Mouse (Mus musculus) adrenal gland, adult 2 months (tissue): Measurements from ENCODE around the gene Stard13. TPM values are rescaled to one million over a fixed set of nuclear protein-coding genes. Genes with fewer than 3 reads are reported as not detected.

Experiments
- DNase-seq: peaks from one replicate; pipeline ENCODE4 v3.0.0; 2021
- polyA plus RNA-seq: library from polyadenylated mRNA; depleted of rRNA; stranded (reverse); fragments of >200 nt; gene quantifications from 2 replicates; pipeline ENCODE4 v1.2.3, GENCODE M21; 2012
- total RNA-seq, 2 experiments: library from RNA; stranded (reverse); gene quantifications; 2 replicates each; pipeline ENCODE4 v1.2.3; 2021

Gene Stard13
- total and polyA plus RNA-seq, 3 experiments = 5.0 to 20.4 (median 11.3) TPM

DNA sequence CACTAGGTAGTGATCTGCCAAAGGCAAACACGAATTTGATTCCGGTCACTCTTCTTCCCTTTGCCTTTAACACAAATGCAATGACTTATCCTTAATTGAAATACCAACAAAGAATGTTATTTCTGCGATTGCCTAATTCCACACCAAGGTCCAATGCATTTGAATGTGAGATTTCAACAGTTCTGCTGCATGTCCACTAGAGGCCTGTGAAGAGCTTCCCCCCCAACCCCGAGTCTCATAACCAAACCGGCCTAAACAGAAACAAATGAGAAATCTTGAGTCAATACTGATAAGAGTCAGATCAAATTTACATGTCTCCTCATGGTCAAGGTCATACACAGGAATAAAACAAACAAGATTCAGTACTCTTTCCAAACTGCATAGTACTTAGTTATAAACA is 91.4 kb downstream of the Stard13 start:
- DNase-seq = peak; percentile 72

DNA sequence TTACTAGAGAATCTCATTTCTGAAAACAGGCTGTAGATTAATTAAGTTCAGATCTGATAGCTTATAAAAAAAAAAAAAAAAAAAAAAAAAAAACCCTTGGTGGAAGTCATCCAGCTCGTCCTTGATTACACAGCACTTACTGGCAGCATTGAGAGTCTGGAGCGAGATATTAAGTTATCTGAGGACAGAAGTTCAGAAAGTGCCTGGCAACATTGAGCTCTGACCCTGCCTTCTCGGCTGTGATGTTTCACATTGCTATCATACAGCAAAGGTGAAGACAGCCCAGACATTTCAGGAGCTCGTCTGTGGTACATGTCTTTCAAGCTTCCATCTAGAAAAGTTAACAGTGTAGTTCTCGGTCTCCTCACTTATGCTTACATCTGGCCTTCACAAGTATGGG is 95.7 kb downstream of the Stard13 start:
- peak; percentile 43 for DNase-seq

DNA sequence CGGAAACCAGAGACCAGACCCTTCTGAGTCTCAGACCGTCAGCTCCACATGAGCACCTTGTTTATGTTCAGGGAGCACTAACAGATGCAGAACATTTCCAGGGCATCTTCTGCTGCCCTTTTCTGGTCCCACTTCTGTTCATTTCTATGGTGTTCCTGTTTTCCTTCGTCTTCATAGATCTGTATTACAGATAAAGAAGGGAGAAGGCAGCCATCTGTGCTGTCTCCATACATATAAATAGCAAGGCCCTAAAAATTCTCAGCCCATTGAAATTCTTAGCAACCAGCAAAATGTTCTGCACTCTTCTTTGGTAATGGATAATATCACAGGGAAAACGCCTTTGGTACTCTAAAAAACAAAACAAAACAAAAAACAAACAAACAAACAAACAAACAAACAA is 96.3 kb downstream of the Stard13 start:
- no peak for DNase-seq

DNA sequence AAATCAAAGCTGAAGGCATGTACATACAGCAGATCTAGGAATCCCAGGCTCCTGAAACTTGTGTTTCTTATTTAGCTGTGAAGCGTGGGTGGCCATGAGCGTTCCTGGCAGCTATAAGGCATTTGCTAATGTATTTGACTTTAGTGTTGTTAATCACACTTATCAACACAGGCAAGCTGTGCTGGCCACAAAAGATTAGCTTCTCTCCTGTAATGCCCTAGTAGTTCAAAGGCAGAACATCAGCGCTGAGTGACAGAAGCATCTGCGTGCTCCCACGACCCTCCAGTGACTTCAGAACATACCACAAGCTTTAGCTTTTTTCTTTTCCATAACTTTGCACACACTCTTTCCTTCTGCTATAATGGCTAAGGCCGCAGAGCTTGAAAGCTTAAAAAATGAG is 97.7 kb downstream of the Stard13 start:
- no peak for DNase-seq

DNA sequence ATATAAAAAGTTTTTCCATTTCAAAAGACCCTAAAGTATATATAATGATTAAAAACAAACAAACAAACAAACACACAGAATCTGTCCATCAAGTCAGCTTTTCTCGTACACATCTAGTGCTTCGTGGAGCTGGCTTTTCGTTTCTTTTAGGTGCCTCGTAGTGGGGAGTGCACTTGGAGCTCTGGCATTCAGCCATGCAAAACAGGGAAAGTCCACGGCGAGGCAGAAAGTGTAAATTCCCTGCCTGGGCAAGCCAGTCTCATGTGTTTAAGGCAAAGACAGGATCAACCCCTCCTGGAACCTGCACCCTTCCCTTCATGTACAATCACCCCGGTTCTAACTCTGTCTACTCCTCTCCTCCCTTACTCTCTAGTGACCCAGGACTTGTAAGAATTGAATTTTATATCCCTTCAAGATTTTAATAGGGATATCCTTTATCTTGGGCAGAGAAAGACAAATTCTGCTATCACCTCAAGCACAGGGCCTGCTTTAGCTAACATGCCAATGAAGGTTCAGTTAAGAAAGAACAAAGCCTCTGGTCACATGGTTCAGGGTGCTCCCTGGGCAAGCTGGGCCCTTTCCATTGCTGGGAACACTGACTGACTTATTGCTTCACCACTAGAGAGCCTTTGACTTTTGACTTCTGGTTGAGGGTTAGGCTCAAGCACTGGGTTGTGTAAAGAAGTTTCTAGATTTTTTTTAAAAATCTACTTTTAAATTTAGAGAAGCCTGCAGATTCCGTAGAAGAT is 98.4 kb downstream of the Stard13 start:
- no peak for DNase-seq

DNA sequence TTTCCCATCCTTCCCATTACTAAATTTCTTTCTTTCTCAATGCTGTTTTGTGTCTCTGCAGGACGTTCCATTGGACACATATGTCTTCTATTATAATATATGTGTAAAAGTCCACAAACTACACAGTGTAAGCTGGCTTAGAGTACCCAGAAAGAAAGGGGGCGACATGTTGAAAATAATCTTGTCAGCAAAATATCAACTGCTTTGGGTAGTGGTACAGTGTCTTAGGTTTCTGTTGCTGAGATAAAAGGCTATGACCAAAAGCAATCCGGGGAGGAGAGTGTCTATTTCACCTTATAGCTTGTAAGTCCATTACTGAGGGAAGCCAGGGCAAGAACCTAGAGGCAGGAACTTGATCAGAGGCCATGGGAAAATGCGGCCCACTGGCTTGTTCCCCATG is 99.4 kb downstream of the Stard13 start:
- no peak for DNase-seq

DNA sequence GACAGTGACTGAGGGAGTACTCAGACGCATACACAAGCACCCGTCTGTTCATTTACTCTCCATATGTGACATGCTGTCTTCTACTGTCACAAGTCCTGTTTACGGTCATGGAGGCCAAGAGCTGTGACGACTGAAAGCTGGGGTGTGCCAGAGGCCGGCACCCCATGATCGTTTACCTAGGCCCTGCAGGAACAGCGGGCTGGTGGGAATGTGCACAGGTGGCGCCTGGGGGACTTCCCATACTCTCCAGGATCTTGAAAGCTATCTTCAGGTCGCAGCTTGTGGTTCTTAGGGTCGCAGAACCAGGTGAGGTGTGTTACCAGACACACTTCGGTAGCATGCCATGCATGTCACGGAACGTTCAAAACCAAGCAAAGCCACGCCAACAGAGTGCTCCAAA is 99.9 kb downstream of the Stard13 start:
- no peak for DNase-seq

DNA sequence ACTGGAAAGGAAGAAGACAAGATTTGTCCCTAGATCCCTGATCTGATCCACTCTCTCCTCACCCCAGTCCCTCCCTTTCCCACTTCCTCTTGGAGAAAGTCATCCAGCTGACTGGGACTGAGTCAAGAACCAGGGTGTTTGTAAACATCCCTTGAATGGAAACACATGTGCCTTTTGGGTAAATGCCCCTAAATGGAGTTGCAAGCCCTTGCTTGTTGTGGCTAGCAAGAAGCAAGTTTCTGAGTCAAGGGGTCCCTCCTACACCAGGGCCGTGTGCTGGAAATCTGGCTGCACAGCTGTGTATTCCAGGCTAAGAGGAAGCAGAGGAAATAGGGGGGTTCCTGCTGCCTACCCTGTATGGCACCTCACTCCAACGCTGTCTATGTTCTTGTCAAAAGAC is 103.9 kb downstream of the Stard13 start:
- no peak for DNase-seq

DNA sequence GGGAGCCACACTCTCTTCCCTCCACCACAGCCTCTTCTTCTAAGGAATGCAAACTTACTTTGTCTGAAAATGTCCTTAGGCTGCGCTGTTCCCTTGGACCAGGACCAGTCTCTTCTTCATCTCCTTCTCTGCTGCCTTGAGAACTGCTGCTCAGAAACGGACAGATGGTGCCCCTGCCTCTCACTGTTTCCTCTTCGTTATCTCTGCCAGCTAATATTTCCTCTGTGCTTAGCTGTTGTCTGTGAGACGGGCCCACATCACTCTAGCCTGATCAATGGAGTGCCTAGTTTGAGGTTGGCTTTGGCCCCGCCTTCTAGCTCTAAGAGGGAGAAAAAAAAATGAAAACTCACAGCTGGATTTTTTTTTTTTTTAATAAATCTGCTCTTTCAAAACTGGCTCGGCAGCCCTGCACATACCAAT is 106.3 kb downstream of the Stard13 start:
- no peak for DNase-seq

DNA sequence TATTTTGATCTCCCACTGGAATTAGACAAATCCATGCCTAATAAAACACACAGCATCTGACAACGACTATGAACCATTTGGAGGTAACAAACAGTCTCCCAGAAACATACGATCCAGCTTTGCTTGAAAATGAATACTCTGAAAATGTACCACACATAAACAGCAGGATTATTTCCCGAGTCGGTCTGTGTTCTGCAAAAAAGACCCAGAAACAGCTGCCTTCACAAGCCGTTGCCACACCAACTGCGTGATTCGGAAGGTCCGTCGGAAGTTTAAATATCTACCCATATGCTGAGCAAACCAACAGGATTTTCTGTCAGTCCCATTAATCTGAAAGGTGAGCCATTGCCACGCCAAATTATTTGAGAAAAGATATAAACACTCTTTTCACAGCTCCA is 107.0 kb downstream of the Stard13 start:
- no peak for DNase-seq

DNA sequence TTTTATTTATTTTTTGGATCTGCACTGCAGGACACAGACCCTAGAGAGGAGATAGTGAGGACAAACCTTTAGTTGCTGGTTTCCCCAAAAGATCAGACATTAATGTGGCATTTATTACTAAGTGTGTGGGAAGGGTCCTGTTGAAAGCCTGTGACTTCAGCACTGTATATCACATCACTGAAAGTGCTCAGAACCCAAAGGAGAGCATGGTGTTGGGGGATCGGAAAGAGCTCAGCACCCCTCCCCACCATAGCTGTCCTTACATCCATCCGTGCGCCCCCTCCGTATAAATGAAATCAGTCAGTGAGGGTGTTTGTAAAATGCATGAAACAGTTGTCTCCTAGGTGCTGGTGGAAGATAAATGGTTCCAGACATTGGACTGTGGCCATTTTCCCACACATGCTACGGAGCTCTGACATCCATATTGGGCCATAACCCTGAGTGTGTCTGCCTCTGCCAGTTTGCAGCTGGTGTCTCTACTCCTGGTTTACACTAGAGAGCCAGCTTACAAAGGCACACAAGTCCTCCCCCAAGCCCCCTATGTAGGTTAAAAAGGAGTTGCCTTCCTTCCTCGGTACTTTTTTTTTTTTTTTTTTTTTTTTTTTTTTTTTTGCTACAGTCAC is 107.5 kb downstream of the Stard13 start:
- DNase-seq = no peak

DNA sequence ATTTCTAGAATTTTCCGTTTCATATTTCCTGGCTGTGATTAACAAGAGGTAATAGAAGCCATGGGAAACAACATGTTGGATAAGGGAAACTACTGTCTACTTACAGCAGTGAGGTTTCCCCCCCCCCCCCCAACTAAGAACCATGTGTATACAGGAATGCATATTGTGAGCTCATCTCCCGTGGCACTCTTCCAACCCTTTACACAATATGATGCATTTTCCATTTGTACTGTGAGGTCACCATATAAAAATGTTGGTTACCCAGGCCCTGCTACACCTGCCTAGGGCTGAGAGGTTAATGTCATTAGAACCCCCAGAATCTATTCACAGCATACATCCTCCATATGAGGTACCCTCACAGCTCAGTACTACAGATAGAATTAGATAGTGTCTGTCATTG is 115.8 kb downstream of the Stard13 start:
- no peak for DNase-seq

DNA sequence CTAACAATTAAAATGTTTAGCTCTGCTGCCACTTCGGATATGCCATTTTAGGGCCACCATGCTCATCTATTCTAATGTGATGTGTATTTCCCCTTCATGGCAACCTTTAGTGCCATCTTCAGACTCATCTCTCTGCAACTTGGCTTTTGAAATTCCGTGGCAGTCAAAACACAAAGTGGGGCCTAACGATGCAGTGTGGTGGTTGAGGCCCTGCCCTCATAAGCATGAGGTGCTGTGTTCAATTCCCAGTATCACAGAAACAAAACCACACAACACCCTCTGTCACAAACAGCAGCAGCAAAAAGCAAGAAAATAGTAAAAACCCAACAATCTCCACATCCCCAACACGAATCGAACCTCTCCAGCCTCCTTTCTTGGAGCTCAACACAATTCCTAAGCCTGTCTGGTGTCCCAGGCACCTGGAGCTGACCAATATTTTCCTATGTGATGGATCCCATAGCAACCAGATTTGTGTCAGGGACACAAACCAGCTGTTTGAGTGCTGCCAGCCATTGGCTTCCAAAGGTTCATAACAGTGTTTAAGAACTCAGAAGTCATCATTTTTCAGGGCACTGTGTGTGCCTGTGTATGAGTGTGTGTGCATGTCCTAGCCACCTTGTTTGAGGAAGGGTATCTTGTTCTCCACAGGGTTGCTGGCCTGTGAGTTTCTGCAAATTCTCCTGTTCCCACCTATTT is 117.3 kb downstream of the Stard13 start:
- DNase-seq = no peak

DNA sequence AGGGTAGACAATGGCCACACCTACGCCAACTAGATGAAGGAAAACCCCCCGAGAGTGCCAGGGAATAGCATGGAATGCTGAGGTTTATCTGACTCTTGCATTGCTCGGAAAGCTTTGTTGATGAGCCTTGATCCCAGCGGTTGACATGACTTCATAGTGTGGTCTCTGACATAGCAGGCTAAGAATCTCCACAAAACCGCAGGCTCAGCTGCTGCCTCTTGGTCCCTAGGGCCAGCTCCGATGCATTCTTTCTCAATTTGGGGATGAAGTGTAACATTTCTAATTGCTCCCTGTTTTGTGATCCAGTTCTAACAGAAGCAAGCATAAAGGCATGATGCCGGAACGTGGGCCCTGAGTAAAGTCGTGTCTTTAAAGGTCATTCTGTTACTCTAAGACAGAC is 120.9 kb downstream of the Stard13 start:
- peak; percentile 30 for DNase-seq

DNA sequence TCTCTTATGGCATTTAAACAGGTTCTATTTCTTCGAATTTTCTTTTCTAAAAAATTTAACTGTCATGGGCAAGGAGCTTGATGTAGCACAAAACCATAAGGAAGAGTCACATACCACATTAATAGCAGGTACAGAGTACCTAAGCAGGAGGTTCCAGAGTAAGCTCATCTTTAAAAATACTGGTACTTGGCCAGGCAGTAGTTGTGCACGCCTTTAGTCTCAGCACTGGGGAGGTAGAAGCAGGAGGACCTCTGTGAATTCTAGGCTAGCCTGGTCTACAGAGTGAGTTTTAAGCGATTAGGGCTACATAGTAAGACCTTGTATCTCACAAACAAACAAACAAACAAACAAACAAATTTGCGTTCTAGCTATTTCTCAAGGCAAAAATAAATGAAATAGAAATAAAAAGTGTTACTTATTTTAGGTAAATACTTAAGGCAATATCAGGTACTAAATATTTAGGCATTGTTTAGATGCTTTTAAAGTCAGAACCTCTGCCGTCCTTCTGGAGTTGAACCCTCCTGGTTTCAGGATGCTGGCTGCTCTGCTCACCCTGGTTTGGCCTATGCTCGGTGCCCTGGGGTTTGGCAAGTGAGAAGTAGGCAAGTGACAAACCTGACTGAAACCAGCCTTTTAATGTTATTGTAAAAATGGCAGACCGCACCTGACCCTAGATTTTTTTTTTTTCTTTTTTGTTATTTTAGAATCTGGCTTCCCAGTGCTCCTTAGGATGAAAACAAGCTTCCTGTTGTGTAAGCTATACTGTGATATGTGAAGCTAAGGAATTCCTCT is 122.4 kb downstream of the Stard13 start:
- DNase-seq = no peak

DNA sequence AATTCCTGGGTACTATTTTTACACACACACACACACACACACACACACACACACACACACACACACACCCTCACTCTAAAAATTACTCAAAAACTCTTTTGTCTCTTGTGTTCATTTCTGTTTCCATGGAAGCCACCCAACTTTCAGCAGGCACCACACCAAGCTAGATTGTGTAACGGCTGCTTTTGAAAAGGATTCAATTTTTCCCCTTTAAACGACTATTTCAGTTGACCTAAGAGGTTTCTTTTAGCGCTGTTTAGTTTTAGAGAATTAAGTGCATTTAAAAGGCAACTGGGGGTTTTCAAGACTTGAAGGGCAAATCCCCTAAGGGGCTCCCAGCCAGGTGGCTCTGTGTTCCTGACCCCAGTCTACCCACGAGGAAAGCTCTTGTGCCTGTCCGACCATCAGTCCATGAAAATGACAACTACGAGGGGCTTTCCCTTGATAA is 123.2 kb downstream of the Stard13 start:
- DNase-seq = peak; percentile 43

DNA sequence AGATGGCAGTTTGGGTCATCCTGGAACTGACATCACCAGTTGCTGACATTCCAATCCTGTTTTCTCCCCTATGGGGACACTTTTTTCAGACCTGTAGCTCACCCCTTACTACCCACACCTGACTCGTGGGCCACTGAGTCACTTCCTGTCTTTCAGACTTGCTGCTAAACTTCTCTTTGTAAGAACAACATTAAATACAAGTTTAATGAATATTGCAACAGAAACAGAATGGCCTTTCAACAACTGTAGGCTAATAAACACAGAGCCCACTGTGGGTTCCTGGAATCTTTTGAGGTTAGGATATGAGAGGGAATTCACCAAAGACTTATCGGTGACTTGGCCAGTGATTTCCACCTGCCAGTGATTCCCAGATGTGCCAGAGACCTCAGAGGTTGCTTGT is 123.8 kb downstream of the Stard13 start:
- DNase-seq = no peak

DNA sequence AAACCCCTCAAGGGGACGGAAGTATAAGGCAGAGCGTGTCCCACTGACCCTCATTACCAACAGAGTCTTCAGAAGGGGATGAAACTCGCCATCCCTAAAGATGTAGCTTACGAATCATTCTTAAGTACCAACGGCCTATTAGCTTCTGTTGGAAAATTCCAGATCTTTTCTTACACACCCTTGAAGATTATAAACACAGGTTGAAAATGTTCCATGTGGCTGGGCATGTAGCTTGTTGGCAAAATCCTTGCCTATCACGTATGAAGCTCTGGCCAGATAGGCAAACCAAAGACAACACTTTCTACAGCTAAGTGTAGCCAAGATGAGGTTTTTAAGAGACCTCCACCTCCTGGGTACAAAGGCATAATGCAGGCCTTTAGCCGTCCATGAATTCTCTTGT is 124.7 kb downstream of the Stard13 start:
- no peak for DNase-seq

DNA sequence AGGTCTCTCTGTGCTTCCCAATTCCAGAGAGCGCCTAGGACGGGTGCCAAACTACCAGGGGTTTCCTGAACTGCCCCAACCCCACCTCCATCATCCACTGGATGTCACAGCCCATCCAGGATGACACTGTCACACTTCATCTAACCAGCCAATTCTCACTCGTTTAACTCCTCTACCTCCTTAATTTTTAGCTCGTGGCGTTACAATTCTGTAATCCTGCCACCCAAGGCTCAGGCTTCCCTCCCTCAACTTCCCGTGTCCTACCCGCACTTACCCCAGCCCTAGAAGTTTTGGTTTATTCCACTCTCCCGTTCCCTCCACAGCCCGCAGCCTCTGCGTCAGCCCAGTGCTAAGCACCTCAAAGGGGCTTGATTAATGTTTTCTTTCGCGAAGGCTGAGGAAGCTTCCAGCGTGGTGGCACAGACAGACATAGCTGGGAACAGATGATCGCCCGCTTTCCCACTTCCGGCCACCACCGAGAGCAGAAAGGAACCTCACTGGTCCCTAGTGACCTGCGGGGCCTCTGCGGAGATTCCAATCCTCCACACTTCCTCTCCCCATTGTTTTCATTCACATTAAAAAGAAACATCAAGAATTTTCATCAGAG is 125.2 kb downstream of the Stard13 start:
- DNase-seq = no peak

DNA sequence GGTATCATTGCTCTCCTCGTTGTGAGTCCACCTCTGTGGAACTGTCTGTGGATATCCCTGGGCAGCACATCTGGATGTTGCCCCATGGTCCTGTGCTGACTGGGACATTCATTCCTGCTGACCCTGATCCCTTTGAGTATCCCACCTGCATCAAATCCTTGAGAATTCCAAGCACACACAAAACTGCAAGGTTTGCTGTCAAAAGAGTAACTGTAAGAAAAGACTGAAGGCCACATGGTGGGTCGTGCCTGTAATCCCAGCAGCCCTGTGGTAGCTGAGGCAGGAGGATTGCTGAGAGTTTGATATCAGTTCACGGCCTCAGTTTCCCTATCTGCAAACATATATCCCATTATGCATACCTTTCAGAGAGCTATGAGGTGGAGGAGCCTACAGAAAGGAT is 126.8 kb downstream of the Stard13 start:
- DNase-seq = no peak

DNA sequence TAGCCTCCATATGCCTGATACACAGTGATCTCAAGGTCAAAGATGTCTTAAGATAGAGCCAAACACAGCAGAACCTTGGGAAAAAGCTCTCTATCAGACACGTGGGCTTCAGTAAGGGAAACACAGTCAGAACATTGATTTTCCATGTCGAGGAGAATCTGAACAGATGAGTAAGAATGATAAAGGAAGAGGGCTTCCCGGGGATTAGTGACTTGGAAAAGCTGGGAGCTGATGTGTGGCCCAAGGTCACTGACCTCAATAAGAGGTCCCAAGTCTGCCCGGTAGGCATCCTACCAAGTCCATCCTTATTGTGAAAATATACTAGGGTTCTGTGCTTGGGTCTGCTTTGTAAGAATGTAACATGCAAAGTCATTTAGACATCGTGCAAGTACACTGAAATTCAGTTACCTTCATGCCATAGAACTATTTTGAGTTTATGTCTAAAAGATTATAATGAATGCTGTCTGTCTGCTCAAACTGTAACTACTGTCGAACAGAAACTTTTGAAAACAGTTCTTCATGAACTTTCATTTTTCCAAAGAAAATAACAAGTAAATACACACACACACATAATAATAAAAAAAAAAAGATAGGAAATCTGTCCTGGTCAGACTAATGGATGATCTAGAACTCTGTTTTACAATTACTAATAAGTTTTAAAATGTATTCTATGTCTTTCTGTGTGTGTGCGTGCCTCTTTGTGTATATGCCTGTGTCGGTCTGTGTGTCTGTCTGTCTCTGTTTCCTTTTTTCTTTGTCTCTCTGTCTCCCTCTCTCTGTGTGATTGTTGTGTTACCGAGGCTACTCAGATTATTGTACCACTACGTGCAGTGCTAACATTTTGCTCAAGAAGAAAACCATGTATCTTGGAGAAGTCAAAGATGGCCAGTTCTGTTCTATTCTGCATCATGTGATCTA is 128.3 kb downstream of the Stard13 start:
- DNase-seq = no peak
